Mouse (Mus musculus): Measurements from ENCODE around the gene Galnt6.
A peak's percentile ranks its signal among the peaks of the same experiment; 100 is the strongest.

Galnt6 gene

DNA sequence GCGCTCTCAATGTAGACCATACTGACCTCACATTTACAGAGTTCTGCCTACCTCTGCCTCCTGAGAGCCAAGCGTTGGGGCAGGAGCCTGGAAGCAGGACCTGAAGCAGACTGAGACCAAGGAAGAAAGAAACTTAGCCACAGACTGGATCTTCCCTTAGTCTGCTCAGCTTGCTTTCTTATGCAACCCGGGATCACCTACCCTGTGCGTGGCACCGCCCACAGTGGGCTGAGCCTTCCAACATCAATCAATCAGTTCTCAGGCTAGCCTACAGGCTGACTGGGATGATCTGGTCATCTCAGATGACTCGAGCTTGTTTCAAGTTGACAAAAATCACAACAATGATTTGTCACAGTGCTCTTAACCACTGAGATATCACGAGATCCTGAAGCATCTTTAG lies 24.9 kb upstream of the Galnt6 start:
- DNase-seq (ENCODE audit: low read depth, low spot score) = peak; percentile 82

DNA sequence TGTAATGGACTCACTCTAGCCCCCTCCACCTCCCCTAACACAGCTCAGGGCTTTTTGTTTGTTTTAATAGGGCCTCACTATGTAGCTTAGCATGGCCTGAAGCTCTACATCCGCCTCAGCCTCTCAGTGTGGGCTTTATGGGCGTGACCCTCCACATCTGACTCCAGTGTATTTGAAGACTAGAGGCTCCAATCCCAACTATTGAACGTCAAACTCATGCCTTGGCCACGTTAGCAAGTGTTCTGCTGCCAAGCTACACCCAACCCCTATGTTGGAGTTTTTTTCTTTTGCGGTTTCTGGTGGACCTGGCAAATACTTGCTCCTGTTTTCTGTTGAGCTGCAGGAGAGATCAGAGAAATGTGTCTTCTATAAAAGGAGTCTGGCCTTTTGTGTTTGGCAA lies 23.9 kb upstream of the Galnt6 start:
- DNase-seq (ENCODE audit: low read depth, low spot score) = no peak

DNA sequence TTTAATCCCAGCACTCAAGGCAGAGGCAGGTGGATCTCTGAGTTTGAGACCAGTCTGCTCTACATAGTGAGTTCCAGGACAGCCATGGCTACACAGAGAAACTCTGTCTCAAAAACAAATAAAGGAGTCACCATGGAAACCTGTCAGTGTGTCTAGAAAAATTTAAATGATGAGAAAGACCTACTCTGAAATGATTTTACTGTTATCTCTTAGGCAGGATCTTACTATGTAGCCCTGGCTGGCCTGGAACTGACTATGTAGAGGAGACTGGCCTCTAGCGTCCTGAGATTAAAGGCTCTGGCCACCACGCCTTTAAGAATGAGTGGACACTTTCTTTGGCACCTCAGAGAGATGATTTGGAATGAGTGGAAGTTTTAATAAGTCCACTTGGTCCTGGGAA lies 23.3 kb upstream of the Galnt6 start:
- DNase-seq (ENCODE audit: low read depth, low spot score) = no peak

DNA sequence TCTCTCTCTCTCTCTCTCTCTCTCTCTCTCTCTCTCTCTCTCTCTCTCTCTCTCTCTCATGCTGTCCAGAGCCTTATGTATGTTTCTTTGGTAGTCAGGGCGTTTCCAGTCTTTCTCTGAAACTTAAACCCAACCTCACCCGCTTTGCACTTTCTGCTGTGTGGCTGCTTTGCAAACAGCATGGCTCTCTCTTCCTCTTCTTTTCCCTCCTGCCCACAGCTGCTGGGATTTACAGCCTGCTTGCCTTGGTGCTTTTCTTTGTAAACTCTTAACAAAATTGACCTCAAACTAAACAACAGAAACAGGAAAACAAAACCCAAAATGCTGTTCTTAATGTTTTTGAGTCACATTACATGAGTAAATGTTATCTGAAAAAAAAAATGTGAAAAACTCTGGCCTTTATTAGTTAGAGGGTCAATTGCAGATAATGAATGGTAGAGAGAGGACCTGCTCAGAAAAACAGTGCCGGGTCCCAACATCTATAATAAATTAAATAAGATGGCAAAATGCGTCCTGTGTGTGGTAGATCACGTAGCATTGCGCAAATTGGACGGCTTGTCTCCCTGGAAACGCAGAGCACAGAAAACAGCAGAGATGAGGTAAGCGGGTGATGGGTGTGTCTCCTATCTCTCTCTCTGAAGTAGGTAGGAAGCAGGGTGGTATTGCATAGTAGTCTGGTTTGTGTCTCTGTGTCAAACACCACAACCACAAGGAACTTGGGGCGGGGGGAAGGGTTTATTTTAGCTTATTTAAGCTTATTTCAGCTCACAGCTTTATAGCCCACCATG lies 20.8 kb upstream of the Galnt6 start:
- no peak for DNase-seq (ENCODE audit: low read depth, low spot score)

DNA sequence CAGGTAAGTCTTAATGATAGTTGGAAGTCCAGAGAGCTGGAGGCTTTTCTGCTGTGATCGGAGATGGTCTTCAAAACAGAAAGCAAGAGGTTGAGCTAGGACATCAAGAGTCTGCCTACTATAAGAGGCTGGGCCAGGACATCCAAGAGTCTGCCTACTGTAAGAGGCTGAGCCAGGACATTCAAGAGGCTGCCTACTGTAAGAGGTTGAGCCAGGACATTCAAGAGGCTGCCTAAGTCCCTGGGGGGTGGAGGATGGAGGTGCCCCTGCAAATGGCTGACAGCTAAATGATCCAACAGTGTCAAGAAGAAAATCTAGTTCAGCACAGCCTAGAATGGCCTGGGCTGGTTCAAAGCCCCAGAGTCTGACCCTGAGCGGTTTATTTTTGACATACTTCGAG lies 19.4 kb upstream of the Galnt6 start:
- no peak for DNase-seq (ENCODE audit: low read depth, low spot score)

DNA sequence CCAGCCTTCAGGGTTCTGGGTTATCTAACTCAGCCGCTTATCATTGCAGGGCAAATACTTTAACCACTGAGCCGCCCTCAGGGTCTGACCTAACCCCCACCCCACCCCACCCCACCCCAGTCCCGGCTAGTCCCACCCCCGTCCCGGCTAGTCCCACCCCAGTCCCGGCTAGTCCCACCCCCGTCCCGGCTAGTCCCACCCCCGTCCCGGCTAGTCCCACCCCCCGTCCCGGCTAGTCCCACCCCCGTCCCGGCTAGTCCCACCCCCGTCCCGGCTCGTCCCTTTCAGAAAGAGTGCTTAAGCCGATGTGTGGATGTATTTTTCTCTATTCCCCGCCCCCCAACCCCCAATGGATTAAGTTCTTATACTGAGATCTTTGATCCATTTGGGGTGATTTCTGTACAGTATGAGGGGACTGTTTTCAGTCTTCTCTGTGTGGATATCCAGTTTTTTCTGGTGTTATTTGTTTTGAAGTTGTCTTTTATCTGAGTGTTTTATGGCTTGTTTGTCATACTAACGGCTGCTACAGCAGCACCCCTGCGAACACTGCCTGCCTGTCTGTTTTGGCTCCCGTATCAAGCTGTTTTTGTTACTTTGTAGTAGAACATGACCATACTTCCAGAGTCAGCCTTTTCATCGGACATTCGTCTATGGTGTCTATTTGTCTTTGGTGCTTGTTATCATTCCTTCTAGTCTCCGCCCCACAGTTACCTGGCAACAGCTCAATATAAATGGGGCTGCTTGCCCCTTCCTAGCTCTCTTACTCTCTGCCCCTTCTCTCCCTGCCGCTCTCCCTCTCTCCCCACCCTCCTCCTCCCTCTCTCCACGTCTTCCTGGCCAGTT lies 18.2 kb upstream of the Galnt6 start:
- peak; percentile 71 for DNase-seq (ENCODE audit: low read depth, low spot score)

DNA sequence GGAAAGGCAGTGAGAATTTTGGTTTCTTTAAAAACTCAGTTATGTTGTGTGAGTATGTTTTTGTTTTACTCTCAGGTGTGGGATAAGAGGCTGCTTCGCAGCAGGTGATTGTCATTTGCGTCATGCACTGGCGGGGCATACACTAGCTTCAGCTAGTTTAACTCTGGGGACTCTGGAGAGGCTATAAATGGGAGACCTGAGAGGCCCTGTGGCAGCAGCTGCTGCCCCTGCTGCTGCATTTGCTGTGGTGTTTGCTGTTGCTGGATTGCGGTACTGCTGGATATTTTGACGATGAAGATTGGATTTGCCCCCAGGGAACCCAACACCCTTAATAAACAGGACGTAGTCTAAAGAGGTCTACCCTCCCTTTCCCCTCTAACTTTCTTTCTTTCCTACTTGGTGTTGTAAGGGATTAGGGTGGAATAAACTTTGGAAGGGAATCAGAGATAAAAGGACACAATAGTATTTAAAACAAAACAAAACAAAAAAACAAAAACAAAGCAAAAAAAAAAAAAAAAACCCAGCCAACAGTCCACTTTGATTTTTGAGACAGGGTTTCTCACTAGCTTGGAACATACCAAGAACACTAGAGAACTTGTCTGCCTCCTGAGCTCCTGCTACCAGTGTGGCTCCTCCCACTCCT lies 17.4 kb upstream of the Galnt6 start:
- no peak for DNase-seq (ENCODE audit: low read depth, low spot score)

DNA sequence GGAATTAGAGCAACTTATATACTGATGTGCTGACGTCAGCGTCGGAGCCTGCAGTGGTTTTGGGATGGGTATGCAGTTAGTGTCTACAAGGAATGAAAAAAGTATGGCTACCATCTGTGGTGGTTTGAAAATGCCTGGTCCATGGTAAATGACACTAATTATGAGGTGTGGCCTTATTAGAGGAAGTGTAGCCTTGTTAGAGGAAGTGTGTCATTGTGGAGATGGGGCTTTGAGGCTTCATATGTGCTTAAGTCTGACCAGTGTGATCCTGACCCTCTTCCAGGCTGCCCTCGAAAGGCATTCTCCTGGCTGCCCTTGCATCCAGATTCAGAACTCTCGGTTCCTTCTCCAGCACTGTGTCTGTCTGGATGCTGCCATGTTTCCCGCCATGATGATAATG lies 14.1 kb upstream of the Galnt6 start:
- DNase-seq (ENCODE audit: low read depth, low spot score) = no peak

DNA sequence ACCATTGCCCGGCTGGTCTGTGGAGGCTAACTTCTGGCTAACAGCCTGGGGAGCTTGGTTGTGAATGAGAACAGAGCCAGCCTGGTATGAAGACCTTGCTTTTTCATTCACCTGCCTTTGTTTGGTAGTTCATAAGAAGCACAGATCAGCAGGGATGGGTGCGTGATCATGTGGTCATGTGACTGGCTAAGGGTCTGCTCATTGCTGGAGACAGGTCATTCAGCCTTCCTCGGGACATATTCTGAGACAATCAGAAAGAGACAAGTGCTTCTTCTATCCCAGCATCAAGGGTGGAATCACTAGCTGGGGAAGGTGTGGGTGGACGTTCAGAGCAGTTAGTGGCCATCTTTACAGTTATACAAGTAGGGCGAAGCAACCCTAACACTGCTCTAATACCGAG lies 10.3 kb upstream of the Galnt6 start:
- DNase-seq (ENCODE audit: low read depth, low spot score) = no peak

DNA sequence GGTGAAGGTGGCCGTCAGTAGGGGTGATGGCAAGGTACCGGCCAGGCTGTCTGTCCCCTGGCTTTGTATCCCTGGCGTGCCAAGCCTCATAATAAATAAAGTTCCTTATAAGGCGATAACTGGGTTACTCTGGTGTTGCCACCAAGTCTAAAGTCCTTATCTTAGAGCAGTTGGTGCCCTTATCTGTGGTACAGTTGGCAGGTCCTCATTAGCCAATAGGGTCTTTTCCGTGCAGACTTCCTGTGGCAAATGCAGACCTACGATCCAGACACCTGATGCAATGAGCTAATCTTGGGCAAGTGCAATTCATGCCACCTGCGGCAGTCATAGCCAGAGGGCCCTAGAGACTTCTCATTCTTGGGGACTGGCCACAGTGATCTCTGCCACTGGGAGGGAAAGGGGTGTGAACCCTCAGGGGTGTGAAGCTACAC lies 9.2 kb upstream of the Galnt6 start:
- no peak for DNase-seq (ENCODE audit: low read depth, low spot score)

DNA sequence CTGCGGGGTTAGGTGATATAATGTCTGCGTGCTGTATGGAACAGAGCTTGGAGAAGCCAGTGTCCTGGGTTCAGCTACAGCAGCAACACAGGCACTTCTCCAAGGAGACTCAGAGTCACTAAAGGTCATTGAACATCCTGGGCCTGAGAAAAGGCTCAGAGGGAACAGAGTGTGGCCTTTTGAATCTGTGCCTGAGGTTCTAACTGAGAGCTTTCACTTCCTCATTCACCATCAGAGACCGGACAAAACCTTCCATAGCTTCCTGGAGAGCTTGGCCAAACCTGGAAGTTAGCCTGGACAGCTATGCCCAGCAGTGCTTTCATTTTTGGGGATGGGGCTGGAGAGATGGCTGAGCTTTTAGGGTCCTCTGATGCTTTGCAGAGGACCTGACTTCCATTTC lies 8.5 kb upstream of the Galnt6 start:
- DNase-seq (ENCODE audit: low read depth, low spot score) = no peak

DNA sequence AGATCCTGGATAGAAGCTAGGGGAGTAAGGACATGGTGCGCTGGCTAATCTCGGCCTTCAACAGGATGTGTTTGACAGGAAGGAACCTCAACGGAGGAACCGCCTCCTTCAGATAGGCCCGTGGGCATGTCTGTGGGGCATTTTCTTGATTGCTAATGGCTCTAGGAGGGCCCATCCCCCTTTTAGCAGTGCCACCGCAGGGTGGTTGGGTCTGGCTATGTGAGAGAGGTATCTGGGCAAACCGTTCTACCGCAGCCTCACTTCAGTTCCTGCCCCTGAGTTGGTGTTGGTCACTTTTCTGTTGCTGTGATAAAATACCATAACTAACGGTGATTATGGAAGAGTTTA lies 6.8 kb upstream of the Galnt6 start:
- no peak for DNase-seq (ENCODE audit: low read depth, low spot score)

DNA sequence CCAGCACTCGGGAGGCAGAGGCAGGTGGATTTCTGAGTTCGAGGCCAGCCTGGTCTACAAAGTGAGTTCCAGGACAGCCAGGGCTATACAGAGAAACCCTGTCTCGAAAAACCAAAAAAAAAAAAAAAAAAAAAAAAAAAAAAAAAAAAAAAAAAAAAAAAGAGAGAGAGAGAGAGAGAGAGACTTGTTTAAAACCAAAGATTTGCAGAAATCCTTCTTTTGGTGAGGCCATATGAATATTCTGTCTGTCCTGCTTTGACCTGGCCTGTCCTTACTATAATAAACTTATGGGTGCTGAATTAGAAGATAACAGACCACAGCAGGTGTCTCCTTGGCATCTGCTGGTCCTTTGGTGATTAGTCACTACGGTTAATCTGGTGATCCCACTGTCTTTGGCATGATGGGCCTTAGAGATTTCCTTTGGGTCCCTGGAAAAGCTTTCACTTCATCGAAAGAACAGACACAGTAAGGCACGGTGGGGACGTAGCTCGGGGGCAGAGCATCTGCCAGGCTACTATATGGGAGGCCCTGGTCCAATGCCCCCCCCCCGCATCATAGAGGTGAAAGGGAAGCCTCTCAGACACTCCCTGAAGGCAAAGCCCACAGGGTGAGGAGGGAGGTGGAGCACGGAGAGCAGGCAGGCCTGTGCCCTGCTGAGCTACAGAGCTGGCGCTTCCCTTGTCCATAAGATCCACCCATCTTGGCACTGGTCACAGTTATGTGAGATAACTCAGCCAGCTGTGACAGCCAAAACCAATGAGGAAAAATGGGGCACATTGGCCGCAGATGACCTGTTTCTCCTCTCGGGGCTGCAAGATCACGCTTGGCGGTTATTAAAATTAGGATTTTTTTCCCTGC lies 6.1 kb upstream of the Galnt6 start:
- no peak for DNase-seq (ENCODE audit: low read depth, low spot score)

DNA sequence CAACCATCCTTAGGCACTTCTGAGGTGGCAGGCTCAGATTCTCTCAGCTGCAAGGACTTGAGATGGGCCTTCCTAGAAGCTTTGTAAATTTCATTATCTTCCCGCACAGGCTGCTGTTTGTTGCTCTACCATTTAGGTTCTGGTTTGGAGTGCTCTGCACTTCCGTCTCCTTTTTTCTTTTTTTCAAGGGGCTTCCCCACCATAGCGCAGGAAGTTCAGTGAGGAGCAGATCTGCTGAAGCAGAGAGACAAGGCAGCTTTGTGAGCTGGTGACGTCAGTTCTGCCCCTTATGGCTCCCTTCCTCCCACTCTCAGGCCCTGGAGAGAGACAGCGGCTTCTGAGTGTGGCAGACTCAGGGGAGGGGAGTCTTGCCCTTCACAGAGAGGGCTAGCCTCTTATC lies 3.4 kb upstream of the Galnt6 start:
- DNase-seq (ENCODE audit: low read depth, low spot score) = no peak

DNA sequence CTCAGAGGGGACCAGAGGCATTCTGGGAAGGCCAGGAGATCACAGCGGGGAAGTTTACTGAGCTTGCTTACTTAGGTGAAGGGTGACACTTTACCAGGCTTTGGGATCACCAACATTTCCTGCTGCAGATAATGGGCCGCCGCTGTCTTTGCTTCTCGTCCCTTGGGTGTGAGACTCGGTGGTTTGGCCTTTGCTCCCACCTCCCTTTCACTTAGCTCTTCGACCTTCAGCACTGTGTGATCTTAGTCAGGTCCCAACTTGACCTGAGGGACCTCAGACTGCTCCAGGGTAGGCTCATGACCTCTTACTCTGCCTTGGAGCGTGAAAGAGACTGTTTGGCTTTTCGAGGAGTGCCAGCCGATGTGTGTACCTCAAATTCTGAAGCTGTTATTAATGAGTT lies 1.9 kb upstream of the Galnt6 start:
- peak; percentile 42 for DNase-seq (ENCODE audit: low read depth, low spot score)

DNA sequence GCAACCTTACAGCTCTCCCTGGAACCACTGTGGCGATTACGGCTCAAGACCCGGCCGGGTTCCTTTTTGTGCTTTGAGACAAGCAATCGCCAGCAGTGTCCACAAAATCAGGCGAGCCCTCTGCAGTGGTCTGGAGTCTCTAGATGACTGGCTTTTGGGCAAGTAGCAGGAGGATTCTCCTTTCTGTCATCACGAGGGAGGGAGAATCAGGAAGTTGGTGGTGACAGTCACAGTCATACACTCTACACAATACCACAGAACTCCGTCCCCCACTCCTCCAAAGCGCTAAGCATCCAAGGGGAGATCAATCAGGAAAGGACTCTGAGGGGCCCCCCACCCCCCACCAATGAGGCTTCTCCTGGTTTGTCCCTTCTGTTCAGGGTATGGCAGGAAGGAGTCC lies 590 bp downstream of the Galnt6 start:
- no peak for DNase-seq (ENCODE audit: low read depth, low spot score)

DNA sequence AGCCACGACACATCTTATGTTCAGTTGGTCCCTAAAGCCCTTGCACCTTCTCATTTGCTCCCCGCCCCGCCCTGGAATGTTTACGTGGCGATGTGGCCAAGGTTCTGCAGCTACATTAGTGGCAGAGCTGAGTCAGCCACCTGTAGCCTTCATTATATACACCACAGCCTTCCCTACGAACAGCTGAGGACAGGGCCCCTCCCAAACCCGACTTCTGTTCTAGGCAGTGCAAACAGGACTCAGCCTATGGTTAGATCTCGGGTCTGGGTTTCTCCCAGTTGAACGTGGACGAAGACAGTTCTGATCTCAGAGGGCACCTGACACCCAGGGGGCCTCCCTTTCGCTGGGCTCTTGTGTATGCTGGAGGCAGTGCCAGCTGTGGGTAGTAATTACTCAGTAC lies 1.3 kb downstream of the Galnt6 start:
- DNase-seq (ENCODE audit: low read depth, low spot score) = no peak

DNA sequence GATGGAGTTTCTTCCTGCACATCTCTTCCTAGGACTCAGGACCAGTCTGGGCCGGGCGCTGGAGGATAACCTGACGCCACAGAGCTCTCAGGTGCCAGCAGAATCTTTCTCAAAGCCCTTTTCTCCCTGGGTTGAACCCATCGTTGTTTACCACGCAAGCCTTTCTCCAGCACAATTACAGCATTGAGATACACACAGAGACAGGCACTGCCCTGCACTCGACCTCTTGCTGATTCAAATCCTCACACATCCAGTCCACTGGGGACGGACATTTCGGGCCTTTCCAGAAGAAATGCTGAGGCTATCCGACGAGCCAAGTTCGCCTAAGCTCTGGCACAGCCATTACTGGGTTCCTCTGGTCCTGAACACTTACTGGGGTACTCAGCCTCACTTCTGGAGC lies 2.5 kb downstream of the Galnt6 start:
- DNase-seq (ENCODE audit: low read depth, low spot score) = no peak

DNA sequence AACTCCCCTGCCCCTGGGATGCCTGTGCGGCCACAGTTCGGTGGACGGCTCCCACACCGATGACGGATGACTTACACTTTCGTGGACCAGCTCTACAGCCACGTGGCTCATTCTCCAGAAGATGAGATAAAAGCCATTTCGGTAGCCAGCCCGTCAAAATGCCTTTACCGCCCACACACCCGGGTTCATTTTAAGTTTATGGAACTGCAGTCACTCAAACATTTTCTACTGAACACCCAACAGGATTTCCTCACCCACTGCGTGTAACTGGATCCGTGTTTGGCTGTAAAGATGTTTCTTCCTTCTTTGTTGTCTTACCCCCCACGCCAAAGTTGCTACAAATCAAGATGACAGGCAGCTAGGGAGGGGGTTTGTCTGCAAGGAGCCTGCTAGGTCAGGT lies 5.7 kb downstream of the Galnt6 start:
- DNase-seq (ENCODE audit: low read depth, low spot score) = no peak

DNA sequence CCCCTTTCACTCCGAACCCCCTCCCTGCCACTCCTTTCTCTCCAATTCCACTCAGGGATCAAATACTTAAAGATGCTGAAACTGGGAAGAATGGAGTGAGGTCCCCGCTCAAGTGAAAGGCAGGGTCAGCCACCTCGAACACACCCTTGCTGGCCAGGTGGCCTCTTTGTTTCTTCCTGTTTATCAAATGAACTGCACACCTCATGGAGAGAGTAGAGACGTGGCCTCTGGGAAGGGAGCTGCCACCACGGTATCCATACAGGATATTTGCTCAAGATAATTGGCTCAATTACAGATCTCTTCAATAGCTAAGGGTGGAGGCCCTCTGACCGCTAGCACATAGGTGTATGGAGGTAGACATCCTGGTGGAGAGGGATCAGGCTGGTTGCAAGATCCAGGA lies 6.6 kb downstream of the Galnt6 start:
- DNase-seq (ENCODE audit: low read depth, low spot score) = no peak

DNA sequence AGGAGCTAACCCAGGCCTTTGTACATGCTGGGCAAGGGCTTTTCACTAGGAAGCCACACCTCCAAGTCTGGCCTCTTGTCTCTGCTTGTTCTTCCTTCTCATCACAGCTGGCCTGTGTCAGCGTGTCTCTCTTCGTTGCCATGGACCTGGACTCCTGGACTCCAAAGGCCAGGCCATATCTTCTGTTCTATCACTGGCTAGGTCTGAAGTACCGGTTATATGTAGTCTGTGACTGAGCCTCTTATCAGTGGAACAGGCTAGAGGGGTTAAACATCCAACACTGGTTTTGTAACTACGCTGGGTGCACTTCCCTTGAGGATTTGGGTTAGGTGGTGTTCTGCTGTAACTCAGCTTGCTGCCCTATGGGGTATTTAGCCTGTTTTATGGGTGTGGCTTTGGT lies 7.2 kb downstream of the Galnt6 start:
- DNase-seq (ENCODE audit: low read depth, low spot score) = no peak

DNA sequence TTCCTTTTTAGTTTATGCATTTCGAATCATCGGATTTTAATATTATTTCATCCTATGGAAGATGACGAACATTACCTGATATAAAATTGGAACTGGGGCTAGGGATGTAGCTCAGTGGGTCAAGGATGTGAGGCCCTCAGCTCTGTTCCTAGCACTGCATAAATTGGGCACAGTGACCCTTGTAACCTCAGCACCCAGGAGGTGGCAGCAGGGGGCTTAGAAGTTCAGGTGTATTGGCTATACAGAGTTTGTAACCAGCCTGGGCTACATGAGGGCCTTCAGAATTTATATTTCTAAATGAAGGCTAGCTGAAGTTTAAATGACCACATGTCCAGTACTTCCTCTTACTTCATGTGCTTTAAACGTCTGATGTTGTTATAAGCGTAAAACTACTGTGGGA lies 7.7 kb downstream of the Galnt6 start:
- no peak for DNase-seq (ENCODE audit: low read depth, low spot score)

Measured in ES-CJ7 (cell line).